Mouse (Mus musculus): ENCODE measurements around the gene Il27ra.

The Il27ra gene

DNA sequence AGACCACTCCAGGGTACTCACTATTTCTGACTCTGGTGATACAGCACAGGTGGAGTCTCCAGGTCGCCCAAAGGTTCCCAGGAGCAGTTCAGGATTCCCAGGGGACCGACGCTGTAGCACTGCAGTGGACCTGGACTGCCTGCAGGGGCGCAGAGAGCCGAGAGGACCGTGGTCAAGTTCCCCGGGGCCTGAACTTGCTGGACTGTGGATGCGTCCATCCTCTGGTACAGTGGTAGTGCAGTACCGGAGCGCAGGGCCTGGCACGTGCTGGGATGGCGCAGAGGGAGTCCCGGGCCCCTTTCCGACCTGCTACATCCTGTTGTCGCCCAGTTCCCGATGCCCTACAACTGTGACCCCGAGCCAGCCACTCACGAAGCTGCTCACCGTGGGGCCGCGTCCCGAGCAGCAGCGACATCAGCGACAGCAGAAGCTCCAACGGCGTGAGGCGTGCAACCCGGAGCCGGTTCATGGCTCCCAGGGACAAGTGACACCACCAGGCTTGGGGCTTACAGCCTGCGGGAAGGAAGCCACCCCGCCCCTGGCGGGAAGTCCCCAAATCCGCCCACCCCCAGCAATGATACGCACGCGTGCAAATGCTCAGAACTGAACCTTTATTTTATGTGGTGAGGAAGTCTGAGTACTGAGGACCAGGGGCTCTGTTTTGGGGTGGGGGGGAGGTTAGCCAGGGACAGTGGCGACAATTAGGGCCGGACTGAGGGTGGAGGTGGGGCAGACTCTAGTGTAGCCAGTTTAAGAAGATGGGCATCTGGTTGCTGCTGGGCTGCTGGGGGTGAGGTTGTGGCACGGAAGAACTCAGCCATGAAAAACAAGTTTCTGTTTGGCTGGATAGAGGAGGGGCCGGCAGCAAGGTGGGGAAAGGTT is at the start of gene Il27ra:
Il27ra (minus strand) TSS at position 524 of the 882 bp plus-strand sequence.
- DNase-seq (ENCODE audit: low read depth, low spot score), result no peak

GRCm38 (mm10) chr8:84090585-84090984 is 48.2 kb upstream of the Il27ra start:
- DNase-seq (ENCODE audit: low read depth, low spot score), result no peak

DNA sequence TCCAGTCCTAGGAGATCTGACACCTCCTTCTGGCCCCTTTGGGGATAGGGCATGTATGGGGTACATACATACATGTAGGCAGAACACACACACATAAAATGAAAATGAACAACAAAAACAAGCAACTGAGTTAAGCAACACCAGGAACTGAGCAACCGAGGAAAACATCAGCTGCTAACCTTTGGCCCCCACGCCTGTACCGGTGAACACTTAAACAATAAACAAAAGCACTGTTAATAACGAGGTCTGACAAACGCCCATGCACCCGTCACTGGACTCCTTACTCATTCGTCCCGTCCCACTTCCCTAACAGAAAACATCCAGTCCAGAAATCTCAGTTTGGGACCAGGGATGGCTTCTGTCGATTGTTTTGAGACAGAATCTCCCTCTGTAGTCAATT is 46.9 kb upstream of the Il27ra start:
- DNase-seq (ENCODE audit: low read depth, low spot score), result no peak

DNA sequence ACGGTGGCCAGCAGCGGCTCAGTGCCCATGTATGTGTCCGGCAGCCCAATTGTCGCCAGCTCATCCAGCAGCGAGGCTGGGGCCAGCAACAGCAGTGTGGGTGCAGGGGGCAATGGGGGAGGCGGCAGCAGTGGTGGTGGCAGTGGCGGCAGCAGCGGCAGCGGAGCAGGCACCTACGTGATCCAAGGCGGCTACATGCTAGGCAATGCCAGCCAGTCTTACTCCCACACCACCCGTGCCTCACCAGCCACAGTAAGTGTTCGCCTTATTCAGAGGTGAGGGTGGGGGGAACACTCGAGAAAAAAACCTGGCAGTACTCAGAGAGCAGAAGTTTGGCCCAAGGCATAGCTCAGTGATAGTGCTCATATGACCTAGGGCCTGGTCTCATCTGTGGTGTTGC is 45.4 kb upstream of the Il27ra start:
- DNase-seq (ENCODE audit: low read depth, low spot score), result no peak

DNA sequence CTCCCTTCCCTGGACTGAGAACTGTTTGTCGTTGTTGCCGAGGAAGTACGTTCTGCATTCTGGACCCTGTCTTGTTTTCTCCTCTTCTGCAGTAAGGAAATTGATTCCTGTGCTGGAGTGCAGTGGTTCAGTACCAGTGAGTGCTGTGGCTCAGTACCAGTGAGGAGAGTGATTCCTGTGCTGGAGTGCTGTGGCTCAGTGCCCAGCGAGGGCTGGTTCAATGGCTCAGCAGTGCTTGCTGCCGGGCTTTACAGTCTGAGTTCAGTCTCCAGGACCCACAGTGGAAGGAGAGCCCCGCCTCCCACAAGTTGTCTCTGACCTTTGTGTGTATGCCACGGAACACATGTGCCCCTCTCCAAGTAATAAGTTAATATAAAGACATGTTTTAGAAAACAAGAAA is 44.8 kb upstream of the Il27ra start:
- DNase-seq (ENCODE audit: low read depth, low spot score), result no peak

DNA sequence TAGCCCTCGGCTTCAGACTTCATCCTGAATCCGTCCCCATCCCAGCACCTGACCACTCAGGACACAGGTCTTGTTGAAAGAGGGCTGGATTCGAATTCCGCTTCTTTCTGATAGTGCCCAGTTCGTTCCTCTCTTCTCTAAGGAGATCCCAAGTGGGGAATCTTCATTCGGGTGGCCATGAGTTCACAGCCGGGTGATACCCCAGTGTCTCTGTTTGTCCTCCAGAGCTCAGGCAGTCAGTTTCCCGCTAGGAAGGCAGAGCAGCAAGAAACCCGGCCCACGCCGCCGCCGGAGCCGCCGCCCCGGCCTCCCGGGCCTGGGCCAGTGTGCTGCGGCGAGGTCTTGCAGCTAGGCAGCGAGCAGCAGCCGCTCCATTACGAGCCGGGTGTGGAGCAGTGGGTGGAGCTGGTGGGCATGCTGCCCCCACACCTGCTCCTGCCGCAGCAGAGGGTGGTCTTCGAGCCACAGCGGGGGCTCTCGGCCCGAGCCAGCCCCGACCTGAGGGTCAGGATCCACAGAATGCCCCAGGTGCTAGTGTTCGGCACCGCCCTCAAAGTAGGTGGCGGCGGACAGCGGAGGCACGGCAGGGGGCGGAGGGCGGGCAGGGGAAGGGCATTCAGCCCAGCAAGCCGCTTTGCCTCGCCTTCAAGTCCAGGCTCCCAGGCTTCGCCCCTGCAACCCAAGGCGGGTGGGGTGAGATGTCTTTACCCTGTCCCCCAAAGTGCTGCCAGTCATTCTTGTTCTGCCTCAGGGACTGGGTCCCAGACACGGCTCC is 42.1 kb upstream of the Il27ra start:
- DNase-seq (ENCODE audit: low read depth, low spot score), result no peak

GRCm38 (mm10) chr8:84083829-84084241 is 41.4 kb upstream of the Il27ra start:
- no peak for DNase-seq (ENCODE audit: low read depth, low spot score)

- DNase-seq (ENCODE audit: low read depth, low spot score), result no peak
Measured at GRCm38 (mm10) chr8:84079206-84079605, 36.8 kb upstream of the Il27ra start.

- no peak for DNase-seq (ENCODE audit: low read depth, low spot score)
Measured at GRCm38 (mm10) chr8:84076849-84077248, 34.5 kb upstream of the Il27ra start.

DNA sequence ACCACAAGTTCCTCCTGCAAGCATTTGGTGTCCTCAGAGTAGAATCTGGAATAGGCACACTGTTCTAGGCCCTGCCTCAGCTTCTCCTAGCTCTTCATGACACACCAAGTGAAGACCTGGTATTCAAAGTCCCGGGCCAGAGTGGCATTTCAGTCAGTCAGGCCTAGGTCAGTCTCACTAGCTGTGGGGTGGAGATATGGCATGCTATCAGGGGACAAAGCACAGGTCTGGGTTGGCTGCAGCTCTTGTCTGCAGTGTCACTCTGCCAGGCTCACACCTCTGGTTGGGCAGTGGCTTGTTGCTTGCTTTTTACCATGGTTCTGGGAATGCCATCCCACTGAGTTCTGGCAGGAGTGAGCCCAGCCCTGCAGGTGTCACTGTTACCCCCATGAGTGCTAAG is 34.0 kb upstream of the Il27ra start:
- DNase-seq (ENCODE audit: low read depth, low spot score), result no peak

- no peak for DNase-seq (ENCODE audit: low read depth, low spot score)
Measured at GRCm38 (mm10) chr8:84073230-84073976, 31.0 kb upstream of the Il27ra start.

GRCm38 (mm10) chr8:84072321-84072720 is 29.9 kb upstream of the Il27ra start:
- DNase-seq (ENCODE audit: low read depth, low spot score), result no peak

DNA sequence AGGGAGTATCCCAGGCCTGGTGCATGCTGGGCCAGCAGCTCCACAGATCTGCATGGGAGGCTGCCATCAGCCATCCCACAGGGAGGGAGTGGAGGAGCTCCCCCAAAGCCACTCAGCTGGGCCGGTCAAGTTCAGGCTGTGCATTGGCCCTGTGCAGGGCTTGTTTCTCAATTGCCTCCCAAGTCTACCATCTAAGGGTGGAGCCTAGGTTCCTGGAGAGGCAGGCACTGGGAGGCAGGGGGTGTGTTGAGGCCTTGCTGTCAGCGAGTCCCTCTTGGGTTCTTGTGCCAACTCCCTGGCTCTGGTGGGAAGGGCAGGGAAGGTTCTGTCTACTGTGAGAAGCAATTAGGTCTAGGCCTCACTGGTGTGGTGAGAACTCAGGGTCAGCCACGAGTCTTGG is 29.5 kb upstream of the Il27ra start:
- no peak for DNase-seq (ENCODE audit: low read depth, low spot score)

GRCm38 (mm10) chr8:84070667-84071066 is 28.3 kb upstream of the Il27ra start:
- no peak for DNase-seq (ENCODE audit: low read depth, low spot score)

GRCm38 (mm10) chr8:84070241-84070640 is 27.9 kb upstream of the Il27ra start:
- DNase-seq (ENCODE audit: low read depth, low spot score), result peak; percentile 16

DNA sequence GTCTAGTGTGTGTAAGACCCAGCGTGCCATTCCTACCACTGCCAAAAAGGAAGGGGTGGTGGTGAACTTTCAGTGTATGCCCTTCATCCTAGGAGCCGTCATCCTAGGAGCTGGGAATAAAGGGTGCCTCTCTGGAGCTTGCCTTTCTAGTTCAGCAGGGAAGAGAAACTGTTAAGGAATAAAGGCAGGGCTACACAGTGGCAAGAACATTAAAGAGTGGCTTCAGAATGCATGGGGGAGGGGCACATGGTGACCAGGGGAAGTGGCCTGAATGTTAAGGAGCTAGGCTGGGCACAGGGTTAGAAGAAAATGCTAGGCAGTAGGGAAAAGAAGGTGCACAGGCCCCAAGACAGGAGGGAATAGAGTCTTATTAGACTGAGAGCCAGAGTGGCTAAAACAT is 27.4 kb upstream of the Il27ra start:
- no peak for DNase-seq (ENCODE audit: low read depth, low spot score)

DNA sequence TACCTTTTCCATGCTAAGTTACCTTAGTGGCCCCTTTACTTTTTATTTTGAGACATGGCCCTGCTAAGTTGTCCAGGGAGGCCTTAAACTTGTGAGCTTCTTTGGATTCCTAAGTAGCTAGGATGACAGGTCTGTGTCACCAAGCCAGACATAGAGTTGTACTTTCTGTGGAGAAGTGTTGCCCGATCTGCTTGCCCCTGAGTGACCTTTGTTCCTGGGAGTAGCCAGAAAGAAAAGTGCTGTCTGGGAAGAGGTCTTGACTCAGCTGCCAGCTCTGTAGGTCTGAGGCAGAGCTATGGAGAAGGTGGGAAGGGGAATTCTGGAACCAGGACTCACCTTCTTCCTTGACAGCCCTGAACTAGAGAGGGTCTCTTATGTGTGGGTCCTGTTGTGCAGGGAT is 26.8 kb upstream of the Il27ra start:
- no peak for DNase-seq (ENCODE audit: low read depth, low spot score)

- no peak for DNase-seq (ENCODE audit: low read depth, low spot score)
Measured at GRCm38 (mm10) chr8:84068316-84069035, 26.1 kb upstream of the Il27ra start.

DNA sequence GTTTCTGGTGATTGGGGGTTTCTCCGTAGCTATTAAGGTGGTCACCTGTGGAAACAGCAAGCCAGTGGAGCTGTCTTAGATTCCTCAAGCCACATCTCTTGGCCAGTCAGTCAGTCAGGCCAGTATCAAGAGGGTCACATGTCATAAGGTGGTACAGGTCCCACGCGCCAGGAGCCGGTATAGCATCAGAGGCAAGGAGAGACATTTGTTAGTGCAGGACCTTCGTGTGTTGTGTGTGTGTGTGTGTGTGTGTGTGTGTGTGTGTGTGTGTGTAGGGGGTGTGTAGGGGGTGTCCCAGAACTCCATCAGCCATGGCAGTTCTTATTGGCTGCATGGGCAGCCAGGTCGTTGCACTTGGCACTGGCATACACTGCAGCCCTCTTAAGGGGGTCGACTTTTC is 25.5 kb upstream of the Il27ra start:
- DNase-seq (ENCODE audit: low read depth, low spot score), result peak; percentile 13

DNA sequence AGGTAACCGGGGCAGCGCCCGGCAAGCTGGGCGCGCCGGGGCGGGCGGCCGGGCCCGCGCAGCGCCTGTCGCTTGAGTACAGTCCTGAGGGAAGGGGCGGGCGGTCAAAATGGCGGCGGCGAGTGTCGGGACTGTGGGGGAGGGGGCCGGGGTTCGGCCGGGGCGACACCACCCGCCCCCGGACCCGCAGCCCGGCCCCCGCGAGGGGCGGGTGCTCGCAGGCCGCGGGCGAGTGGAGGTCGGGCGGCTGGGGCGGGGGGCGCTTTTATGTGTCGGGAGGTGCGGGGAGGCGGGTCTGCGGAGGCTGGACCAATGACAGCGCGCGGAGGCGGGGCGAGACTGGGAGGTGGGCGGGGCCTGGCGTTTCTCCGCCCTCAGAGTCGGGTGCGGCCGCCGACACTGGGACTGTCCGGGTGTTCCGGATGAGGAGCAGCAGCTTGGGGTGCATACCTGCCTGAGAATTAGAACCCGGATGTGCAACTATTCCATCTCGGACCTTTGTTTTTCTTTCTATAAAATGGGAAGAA is 24.7 kb upstream of the Il27ra start:
- DNase-seq (ENCODE audit: low read depth, low spot score), result peak; percentile 95

DNA sequence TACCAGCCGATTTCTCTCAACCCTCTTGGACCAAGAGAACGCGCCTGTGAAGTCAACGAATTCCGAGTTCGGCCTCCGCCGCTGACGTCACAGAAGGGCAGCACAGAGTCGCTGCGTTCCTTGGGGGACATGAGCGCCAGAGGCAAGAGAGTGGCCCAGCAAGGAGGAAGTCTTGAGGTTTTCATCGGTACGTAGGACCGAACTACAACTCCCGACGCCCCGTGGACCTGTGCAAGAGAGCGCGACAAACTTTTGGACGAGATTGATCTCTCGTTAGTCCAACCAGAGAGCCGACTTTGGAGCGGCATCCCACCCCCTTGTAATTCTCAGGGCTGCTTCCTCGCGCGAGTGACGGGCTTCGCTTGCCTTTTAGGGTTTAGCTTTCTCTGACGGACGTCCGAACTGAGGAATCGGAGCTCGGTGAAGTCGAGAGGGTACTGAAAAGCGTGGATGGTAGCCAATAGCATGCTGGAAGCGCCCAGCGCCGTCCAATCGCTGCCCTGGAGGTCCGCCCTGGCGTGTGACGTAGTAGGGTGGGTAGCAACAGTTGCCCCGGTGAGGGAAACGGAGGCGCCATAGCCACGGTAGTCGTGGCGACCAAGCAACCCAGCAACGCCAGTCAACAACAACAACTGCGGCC is 24.0 kb upstream of the Il27ra start, which contains the start of gene Rfx1:
Rfx1 (plus strand) TSS at position 544 of the 640 bp plus-strand sequence.
- DNase-seq (ENCODE audit: low read depth, low spot score), result peak; percentile 100
